In the genomic region with DNA sequence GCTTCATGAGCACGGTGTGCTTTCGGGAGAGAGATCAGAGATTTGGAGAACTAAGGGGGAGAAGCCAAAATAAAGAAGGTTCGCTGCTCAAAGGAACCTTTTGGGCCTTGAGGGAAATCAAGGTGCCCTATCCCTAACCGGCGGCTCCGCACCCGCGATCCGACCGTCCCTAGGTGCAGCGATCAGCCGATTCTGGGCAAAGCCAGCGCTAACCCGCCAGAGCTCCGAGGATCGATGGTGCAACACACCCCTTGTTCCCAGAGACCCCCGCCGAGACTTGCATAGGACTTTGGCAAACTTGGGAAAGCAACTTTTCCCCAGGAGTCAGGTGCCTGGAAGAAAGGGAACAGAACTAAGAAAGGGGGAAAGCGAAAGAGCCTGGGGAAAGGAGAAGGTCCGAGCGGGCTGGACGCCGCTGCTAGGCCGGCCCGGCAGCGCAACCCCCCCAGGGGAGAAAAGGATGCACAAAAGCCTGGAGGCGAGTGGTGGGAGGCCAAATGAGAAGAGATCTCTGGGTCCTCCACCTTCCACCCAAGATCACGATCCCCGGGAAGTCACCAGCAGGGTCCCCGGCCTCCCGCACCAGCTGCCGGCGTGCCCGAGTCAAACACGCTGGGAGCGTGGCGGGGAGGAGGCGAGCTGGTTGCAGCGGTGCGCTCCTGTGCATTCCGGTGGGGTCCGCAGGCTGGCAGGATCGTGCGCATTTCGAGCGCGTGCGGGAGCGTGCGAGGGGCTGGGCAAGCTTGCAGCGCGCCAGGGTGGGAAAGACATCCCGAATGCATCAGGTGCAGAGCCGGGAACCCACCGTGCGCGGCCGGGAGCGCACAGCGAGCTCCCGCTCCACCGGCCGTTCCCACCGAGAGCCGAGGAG, we compare ENCODE assay signal across 8 mouse cellular contexts. TPM values are rescaled to one million over a fixed set of nuclear protein-coding genes. Genes with fewer than 3 reads are reported as not detected.
A peak's percentile ranks its signal among the peaks of the same experiment; 100 is the strongest.
DNase-seq lines count a peak whose midpoint lies in the region; ATAC-seq and TF ChIP-seq lines count a peak whose summit lies in the region.

No protein-coding gene starts in this region.

- WGBS in liver, adult 2 months: under 1% methylated on average over 65 of the region's 65 CpGs
- under 1% methylated on average over 64 of the region's 65 CpGs for WGBS in forebrain, embryonic 14.5 days
- under 1% methylated on average over 65 of the region's 65 CpGs for WGBS in hindbrain, embryonic 16.5 days
- WGBS in limb, embryonic 15.5 days: under 1% methylated on average over 65 of the region's 65 CpGs
- WGBS in neural tube, embryonic 13.5 days: 2% methylated on average over 65 of the region's 65 CpGs

- H3K79me2 ChIP-seq in liver, adult 2 months (ENCODE audit: control insufficient read depth, insufficient read depth, low read length): peaks cover 46% of the 10 kb centered on the region

- peak overlapping the region; percentile 74 for H3K4me3 ChIP-seq in liver, adult 2 months (ENCODE audit: insufficient read depth, low read depth, low read length)
- H3K4me3 ChIP-seq in forebrain, embryonic 14.5 days (ENCODE audit: low read depth, low read length): peak overlapping the region; percentile 64
- H3K4me3 ChIP-seq in hindbrain, embryonic 16.5 days (ENCODE audit: low read length): peak overlapping the region; percentile 72
- H3K4me3 ChIP-seq in limb, embryonic 15.5 days: peak overlapping the region; percentile 55
- peak overlapping the region; percentile 72 for H3K4me3 ChIP-seq in neural tube, embryonic 13.5 days

- no peak for TF ChIP-seq POLR2A in liver, adult 2 months (IDR thresholded peaks at IDR 0.05; ENCODE audit: extremely low read depth, insufficient read depth, low read length)

- peaks cover 25% of the 10 kb centered on the region for H3K36me3 ChIP-seq in liver, adult 2 months (ENCODE audit: control insufficient read depth, insufficient read depth, low read length)
- no peaks in the 10 kb centered on the region for H3K36me3 ChIP-seq in forebrain, embryonic 14.5 days (ENCODE audit: control insufficient read depth, insufficient read depth, low read length)
- H3K36me3 ChIP-seq in hindbrain, embryonic 16.5 days (ENCODE audit: control insufficient read depth, insufficient read depth, low read length): no peaks in the 10 kb centered on the region
- no peaks in the 10 kb centered on the region; the same call in 1 of the 2 replicates for H3K36me3 ChIP-seq in limb, embryonic 15.5 days
- H3K36me3 ChIP-seq in neural tube, embryonic 13.5 days: peaks cover 12% of the 10 kb centered on the region

- H3K9ac ChIP-seq in liver, adult 2 months (ENCODE audit: low read depth, low read length): peak overlapping the region; percentile 97
- H3K9ac ChIP-seq in forebrain, embryonic 14.5 days (ENCODE audit: low read length): peak overlapping the region; percentile 67
- H3K9ac ChIP-seq in hindbrain, embryonic 16.5 days (ENCODE audit: low read depth, low read length): peak overlapping the region; percentile 73
- 0 out of 2 replicates have a peak overlapping the region, but pooled peaks have one; percentile 20 for H3K9ac ChIP-seq in limb, embryonic 15.5 days
- H3K9ac ChIP-seq in neural tube, embryonic 13.5 days: peak overlapping the region; percentile 82

- peak; percentile 35; the same call in 1 of the 2 replicates for ATAC-seq in forebrain, embryonic 14.5 days
- ATAC-seq in hindbrain, embryonic 16.5 days: 0 out of 2 replicates have a peak, but pooled peaks have one; percentile 40
- no peak for ATAC-seq in limb, embryonic 15.5 days (ENCODE audit: insufficient number of reproducible peaks, low FRiP score, low TSS enrichment, low read depth)
- ATAC-seq in neural tube, embryonic 13.5 days (ENCODE audit: low read depth): no peak
- no peak for ATAC-seq in inflammation-experienced regulatory T-cells, adult 6 months

- H3K27ac ChIP-seq in liver, adult 2 months (replicated peaks; ENCODE audit: insufficient read depth, low read depth, low read length): peak overlapping the region; percentile 95
- no peak overlapping the region for H3K27ac ChIP-seq in forebrain, embryonic 14.5 days (ENCODE audit: low read depth, low read length)
- peak overlapping the region; percentile 23; the same call in 1 of the 2 replicates for H3K27ac ChIP-seq in hindbrain, embryonic 16.5 days (ENCODE audit: low read depth, low read length)
- no peak overlapping the region for H3K27ac ChIP-seq in limb, embryonic 15.5 days
- H3K27ac ChIP-seq in neural tube, embryonic 13.5 days (replicated peaks): 0 out of 2 replicates have a peak overlapping the region, but pooled peaks have one; percentile 5

- no peak for TF ChIP-seq CTCF in liver, adult 2 months (IDR thresholded peaks at IDR 0.05; ENCODE audit: low read depth, low read length)

- H3K4me2 ChIP-seq in forebrain, embryonic 14.5 days (ENCODE audit: low read length): peak overlapping the region; percentile 100
- H3K4me2 ChIP-seq in hindbrain, embryonic 16.5 days (ENCODE audit: low read length): peak overlapping the region; percentile 99
- peak overlapping the region; percentile 96 for H3K4me2 ChIP-seq in limb, embryonic 15.5 days
- H3K4me2 ChIP-seq in neural tube, embryonic 13.5 days: peak overlapping the region; percentile 100

- no peaks in the 10 kb centered on the region for H3K9me3 ChIP-seq in forebrain, embryonic 14.5 days (replicated peaks; ENCODE audit: control insufficient read depth, low read length)
- H3K9me3 ChIP-seq in hindbrain, embryonic 16.5 days (ENCODE audit: control insufficient read depth, low read length): no peaks in the 10 kb centered on the region
- no peaks in the 10 kb centered on the region for H3K9me3 ChIP-seq in limb, embryonic 15.5 days
- H3K9me3 ChIP-seq in neural tube, embryonic 13.5 days: no peaks in the 10 kb centered on the region

- peaks cover 10% of the 10 kb centered on the region; the same call in 1 of the 2 replicates for H3K4me1 ChIP-seq in liver, adult 2 months (ENCODE audit: control insufficient read depth, insufficient read depth, low read length)
- H3K4me1 ChIP-seq in forebrain, embryonic 14.5 days (ENCODE audit: control insufficient read depth, insufficient read depth, low read length): peaks cover 16% of the 10 kb centered on the region; the same call in 1 of the 2 replicates
- H3K4me1 ChIP-seq in hindbrain, embryonic 16.5 days (ENCODE audit: control insufficient read depth, insufficient read depth, low read depth, low read length): peaks cover 19% of the 10 kb centered on the region
- H3K4me1 ChIP-seq in limb, embryonic 15.5 days: peaks cover 36% of the 10 kb centered on the region
- peaks cover 54% of the 10 kb centered on the region for H3K4me1 ChIP-seq in neural tube, embryonic 13.5 days (replicated peaks)

- DNase-seq in liver, adult 2 months (ENCODE audit: extremely low read depth, low read depth, low spot score): no peak
- DNase-seq in liver: no peak
- DNase-seq in adrenal gland, postnatal 36 days: peak; percentile 53 to 66
- DNase-seq in forebrain, embryonic 14.5 days (ENCODE audit: low spot score): peak; percentile 65

- no peaks in the 10 kb centered on the region for H3K27me3 ChIP-seq in liver, adult 2 months (ENCODE audit: control insufficient read depth, insufficient read depth, low read length)
- peaks cover 46% of the 10 kb centered on the region for H3K27me3 ChIP-seq in forebrain, embryonic 14.5 days (replicated peaks; ENCODE audit: control insufficient read depth, insufficient read depth, low read length)
- H3K27me3 ChIP-seq in hindbrain, embryonic 16.5 days (replicated peaks; ENCODE audit: control insufficient read depth, insufficient read depth, low read length): peaks cover 11% of the 10 kb centered on the region
- H3K27me3 ChIP-seq in limb, embryonic 15.5 days: peaks cover 90% of the 10 kb centered on the region
- H3K27me3 ChIP-seq in neural tube, embryonic 13.5 days: peaks cover 48% of the 10 kb centered on the region

RNA-seq across cellular contexts. Expression of gene Zbtb16, which starts 1.2 kb away (rescaled TPM):
- 19.3 and 24.2 TPM in 2 replicates for total RNA-seq in liver, adult 2 months (2014; rRNA removed)
- 5.3 and 7.2 TPM in 2 replicates for polyA plus RNA-seq in liver, adult 2 months (2012; rRNA removed)
- 10 to 100 TPM; 33.5 to 62.9 TPM for total RNA-seq in adrenal gland, postnatal 36 days (2021)
- polyA plus RNA-seq in forebrain, embryonic 14.5 days (2014; fragmentation: Nextera tagmentation; extraction: Ambion mirVana): 2.3 and 3.7 TPM in 2 replicates
- 8.3 and 8.4 TPM in 2 replicates for polyA plus RNA-seq in hindbrain, embryonic 16.5 days (2015; fragmentation: Nextera tagmentation; extraction: Ambion mirVana)
- polyA plus RNA-seq in limb, embryonic 15.5 days (2015; fragmentation: Nextera tagmentation; extraction: Ambion mirVana): 5.7 and 6.3 TPM in 2 replicates
- 7.4 and 8.5 TPM in 2 replicates for polyA plus RNA-seq in neural tube, embryonic 13.5 days (2015; fragmentation: Nextera tagmentation; extraction: Ambion mirVana)
- polyA plus RNA-seq in inflammation-experienced regulatory T-cells, adult 6 months (2017; shearing (Covaris generic)): not detected

Comparison
In these comparisons a context has a peak if more than half of its experiments do, and no peak if none do; other contexts are left out.
1. DNase-seq: peak in adrenal gland, postnatal 36 days (2 of 2) and forebrain, embryonic 14.5 days (single experiment); none in liver, adult 2 months (single experiment) and liver (single experiment).
2. H3K27ac ChIP-seq: peak in liver, adult 2 months (single experiment), hindbrain, embryonic 16.5 days (single experiment) and neural tube, embryonic 13.5 days (single experiment); none in forebrain, embryonic 14.5 days (single experiment) and limb, embryonic 15.5 days (single experiment).
3. H3K9ac ChIP-seq: peak in every context shown above with its lines; median percentile 97 in liver, adult 2 months; 82 in neural tube, embryonic 13.5 days; 73 in hindbrain, embryonic 16.5 days; 67 in forebrain, embryonic 14.5 days; 20 in limb, embryonic 15.5 days.
4. ATAC-seq: peak in forebrain, embryonic 14.5 days (single experiment) and hindbrain, embryonic 16.5 days (single experiment); none in limb, embryonic 15.5 days (single experiment), neural tube, embryonic 13.5 days (single experiment) and inflammation-experienced regulatory T-cells, adult 6 months (single experiment).
5. Peak in every context shown above with its lines, with median percentiles within 50 percentile points of each other: H3K4me3 ChIP-seq and H3K4me2 ChIP-seq.